Mouse (Mus musculus) bone marrow macrophage, adult 2 months (primary cell): Measurements from ENCODE around the gene Srp68.
"Not testable (repeated sequence)": the region's sequence is repeated elsewhere in the genome, so short reads cannot be mapped to it uniquely, and the experiment has no call there.

Experiments
- CTCF ChIP-seq: IDR thresholded peaks from 2 replicates; pipeline ENCODE4 v1.5.1; 2012; ENCODE audit warnings: low read depth, mild to moderate bottlenecking, low read length, moderate library complexity
- POLR2A ChIP-seq: IDR thresholded peaks from 2 replicates; pipeline ENCODE4 v1.6.1; 2012; ENCODE audit warnings: mild to moderate bottlenecking, low read depth, low read length, borderline replicate concordance

- TF ChIP-seq CTCF, POLR2A: not testable (repeated sequence)
Observed at GRCm38 (mm10) chr11:116277184-116277583, 3.2 kb upstream of the Srp68 start.
